Mouse (Mus musculus) heart, postnatal 36 days (tissue): ENCODE measurements around the gene Olfr993. TPM values are rescaled to one million over a fixed set of nuclear protein-coding genes. Genes with fewer than 3 reads are reported as not detected.

Source experiments
- DNase-seq, 2 experiments: peaks; one replicate each; pipeline ENCODE4 v3.0.0; 2021 to 2022
- intact Hi-C: fragments of 180-260 bp; cut with DNase I; formaldehyde crosslinking; loops from one replicate; pipeline ENCODE4 v1.15.1; 2025
- total RNA-seq, 2 experiments: library from RNA; stranded (reverse); gene quantifications; 2 replicates each; pipeline ENCODE4 v1.2.3; 2021

Olfr993 gene
- not detected for total RNA-seq

DNA sequence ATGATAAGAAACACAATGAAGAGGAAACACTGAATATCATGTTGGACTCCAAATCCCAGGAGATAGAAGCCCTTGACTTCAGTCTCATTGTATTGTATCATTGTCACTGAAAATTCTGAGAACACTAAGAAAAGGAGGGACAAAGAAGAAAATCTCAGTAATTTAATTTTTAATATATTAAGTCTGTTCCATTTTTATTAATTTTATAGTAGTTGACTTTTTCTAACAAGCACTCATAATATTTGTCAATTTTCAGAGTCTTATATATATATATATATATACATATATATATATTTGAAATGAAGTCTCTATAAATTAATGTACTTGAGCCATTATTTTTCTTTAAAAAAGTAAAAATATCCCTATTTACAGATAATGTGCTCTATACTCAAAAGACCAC, at the start of gene Olfr993:
Gene Olfr993, minus strand, starts transcription at position 101 of the 400 bp plus-strand sequence.
- intact Hi-C loops, result no loop called here
- DNase-seq, result no peak

DNA sequence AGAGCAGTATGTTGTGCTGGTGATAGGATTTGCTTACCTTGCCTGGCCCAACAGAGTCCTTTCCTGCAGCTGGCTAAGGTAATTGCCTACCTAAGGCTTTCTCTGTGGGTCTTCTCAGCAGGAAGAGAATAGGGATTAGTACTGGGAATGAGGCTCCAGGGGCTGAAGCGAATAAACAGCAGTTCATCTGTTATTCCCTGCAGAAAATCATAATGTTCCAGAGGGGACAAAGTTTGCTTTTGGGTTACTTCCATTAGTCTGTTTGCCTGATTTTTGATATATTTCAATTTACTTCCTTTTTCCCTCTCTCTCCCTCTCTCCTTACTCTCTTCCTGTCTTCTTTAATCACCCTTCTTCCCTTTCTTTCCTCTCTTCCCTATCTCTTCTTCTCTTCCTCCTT, 28.9 kb upstream of the Olfr993 start, which contains the start of gene Olfr995:
Gene Olfr995, minus strand, starts transcription at position 101 of the 400 bp plus-strand sequence.
- intact Hi-C loops, result no loop called here
- DNase-seq, result no peak

DNA sequence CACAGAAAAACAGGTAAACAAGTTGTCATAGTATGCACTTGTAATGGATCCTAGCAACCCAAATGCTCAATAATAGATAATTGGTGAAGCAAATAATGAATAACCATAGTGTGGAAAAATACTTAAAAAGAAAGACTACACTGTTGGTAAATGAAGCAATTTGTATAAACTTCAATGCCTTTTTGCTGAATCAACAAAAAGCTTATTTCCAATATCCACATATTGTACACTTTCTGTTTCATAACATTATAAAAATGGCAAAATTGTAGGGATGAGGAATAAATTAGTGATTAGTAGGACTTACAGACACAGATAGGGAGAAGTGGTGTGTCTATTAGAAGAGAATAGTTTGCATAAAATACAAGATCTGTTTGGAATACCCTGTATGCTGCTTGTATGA, 27.9 kb upstream of the Olfr993 start:
- intact Hi-C loops, result no loop called here
- DNase-seq, result no peak

DNA sequence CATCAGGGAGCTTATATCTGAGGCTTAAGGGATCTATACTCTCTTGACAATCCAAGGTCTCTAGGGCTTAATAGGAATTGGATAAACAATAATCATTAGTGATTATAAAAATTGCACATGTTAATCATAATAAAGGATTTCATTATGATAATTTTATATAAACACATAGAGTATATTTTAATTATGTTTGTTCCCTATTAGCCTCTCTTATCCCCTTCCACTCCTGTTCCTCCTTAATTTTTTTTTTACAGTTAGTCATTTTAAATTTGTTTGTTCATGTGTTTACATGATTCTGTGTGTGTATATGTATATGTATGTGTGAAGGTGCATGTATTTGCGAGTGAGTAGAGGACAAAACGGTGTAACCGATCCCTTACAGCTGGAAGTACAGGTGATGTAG, 21.7 kb upstream of the Olfr993 start, which contains the start of gene Olfr994:
Gene Olfr994, minus strand, starts transcription at position 101 of the 400 bp plus-strand sequence.
- no peak for DNase-seq
- intact Hi-C loops, result no loop called here

DNA sequence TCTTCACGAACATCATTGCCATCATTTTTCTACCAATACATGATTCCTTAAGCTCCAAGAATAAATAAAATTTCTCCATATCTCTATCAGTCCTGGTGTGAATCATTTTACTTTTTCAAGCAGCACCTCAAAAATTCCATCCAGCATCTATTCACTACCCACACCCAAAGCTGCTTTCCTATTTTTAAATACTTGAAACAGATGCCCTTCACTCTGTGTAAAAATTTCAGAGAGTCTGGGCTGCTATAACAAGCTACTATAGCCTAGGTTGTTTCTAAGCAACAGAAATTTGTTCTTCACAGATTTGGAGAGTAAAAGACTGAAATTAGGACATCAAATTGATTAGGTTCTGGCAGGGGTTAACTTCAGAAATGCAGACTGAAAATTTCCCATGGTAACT, 11.2 kb upstream of the Olfr993 start:
- intact Hi-C loops, result no loop called here
- no peak for DNase-seq

DNA sequence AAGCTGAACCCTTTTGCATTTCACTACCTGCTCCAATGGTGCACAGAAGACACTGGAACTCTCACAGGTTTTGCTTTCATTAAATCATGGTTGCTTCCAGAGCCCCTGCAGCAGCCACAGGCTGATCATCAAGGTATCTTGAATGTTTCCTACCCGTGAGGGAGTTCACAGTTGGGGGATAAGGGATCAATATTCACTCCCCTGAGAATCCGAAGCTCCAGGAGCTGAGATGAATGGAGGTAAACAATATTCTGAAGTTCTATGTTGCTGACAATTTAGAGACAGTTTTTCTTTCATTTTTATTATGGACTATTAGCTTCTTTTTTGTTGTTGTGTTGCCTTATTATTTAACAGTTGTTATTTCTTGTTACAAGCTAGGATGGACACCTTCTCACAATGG, 5.3 kb downstream of the Olfr993 start, which contains the start of gene Olfr992:
Gene Olfr992, minus strand, starts transcription at position 101 of the 400 bp plus-strand sequence.
- no peak for DNase-seq
- intact Hi-C loops, result no loop called here

Other genes with a start within 250 kb of the Olfr993 start
- gene Lrrc55, start 217.7 kb downstream of the Olfr993 start, total RNA-seq, result 1 to 10 TPM; 1.8 to 2.0 TPM
- not detected for gene Olfr987, start 75.6 kb downstream of the Olfr993 start, total RNA-seq
- not detected for gene Olfr988, start 51.6 kb downstream of the Olfr993 start, total RNA-seq
- gene Olfr992, start 5.4 kb downstream of the Olfr993 start, total RNA-seq, result not detected
- not detected for gene Olfr994, start 21.6 kb upstream of the Olfr993 start, total RNA-seq
- gene Olfr995, start 28.8 kb upstream of the Olfr993 start, total RNA-seq, result not detected
- not detected for gene 4833423E24Rik, start 104.1 kb upstream of the Olfr993 start, total RNA-seq
- not detected for gene Olfr996, start 164.3 kb upstream of the Olfr993 start, total RNA-seq
- not detected for gene Olfr998, start 174.1 kb upstream of the Olfr993 start, total RNA-seq
- gene Olfr1000, start 197.0 kb upstream of the Olfr993 start, total RNA-seq, result not detected
- not detected for gene Olfr1002, start 235.8 kb upstream of the Olfr993 start, total RNA-seq
- not detected for gene Olfr154, start 249.6 kb upstream of the Olfr993 start, total RNA-seq